Mouse (Mus musculus) thymus, postnatal 14 days (tissue): ENCODE data around the gene Mapkapk5.

Source experiments
- DNase-seq: peaks from one replicate; pipeline ENCODE4 v3.0.0; 2021

Mapkapk5 gene

GRCm38 (mm10) chr5:121545793-121546529, at the start of gene Mapkapk5:
Gene Mapkapk5 (minus strand): TSS chr5:121545905.
- DNase-seq, result peak; percentile 98

DNA sequence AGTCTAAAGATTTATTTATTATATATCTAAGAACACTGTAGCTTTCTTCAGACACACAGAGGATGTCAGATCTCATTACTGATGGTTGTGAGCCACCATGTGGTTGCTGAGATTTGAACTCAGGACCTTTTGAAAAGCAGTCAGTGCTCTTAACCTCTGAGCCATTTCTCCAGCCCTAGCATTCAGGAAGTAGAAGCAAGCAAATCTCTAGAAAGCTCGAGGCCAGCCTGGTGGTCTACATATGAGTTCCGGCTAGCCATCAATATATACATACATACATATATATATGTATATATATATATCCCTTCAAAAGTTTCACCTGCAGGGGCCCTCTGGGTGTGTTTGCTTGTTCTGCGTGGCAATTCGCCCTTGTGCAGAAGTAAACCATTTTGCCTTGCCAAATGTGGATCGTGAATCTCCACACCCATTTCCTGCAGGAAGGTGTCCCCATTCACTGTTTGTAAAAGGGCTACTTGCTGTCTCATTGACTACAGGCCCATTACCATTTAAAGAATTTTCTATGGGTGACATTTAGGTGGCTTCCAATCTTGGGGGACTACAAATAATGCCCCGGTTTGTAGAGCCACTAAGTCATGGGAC, 49.1 kb upstream of the Mapkapk5 start:
- DNase-seq, result no peak

GRCm38 (mm10) chr5:121593451-121594401, 48.0 kb upstream of the Mapkapk5 start, which contains the start of gene Aldh2:
Gene Aldh2 (minus strand): TSS chr5:121593824.
- peak; percentile 89 for DNase-seq

DNA sequence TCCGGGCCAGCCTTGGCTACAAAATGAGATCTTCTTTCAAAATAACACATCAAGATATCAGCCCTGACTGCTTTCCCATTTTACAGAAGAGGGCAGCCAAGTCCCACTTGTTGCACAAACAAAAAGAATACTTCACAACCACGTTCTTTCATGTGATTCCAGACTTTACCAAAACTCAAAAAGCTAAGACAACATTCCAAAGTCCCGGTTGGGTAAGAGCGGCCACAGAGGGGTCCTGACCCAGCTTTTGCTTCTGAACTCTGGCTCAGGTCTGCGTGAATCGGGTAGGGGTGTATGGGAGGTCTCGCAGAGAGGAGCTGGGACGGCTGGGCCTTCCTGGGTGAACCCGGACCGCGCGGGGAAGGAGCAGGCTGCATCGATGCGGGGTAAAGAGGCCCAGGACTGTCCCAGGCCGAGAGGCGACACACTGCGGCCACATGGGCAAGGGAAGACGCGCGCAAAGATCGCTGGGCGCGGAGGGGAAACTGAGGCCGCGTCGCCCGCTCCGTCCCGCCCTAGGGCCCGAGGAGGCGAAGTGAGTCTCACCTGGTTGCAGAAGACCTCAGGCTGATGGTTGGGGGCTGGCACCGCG, 47.2 kb upstream of the Mapkapk5 start:
- no peak for DNase-seq

GRCm38 (mm10) chr5:121592064-121592815, 46.5 kb upstream of the Mapkapk5 start:
- DNase-seq, result no peak

- DNase-seq, result no peak
These were observed 45.8 kb upstream of the Mapkapk5 start for GRCm38 (mm10) chr5:121591417-121592063.

DNA sequence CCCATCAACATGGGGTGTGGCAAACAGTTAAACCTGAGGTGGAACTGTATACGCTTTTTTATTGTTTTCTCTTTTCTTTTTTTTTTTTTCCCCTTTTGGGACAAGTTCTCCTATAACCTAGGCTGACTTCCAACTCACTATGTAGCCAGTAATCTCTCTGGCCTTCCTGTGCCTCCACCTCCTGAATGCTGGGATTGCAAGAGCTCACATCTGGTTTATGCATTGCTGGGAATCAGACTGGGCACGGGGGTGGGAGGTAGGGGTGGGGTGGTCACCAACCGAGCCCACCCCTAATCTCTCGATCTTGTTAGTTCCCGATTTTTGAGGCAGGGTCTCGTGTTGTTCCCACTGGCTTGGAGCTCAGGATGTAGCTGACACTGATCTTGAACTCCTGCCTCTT, 44.2 kb upstream of the Mapkapk5 start:
- no peak for DNase-seq

GRCm38 (mm10) chr5:121586400-121587039, 40.8 kb upstream of the Mapkapk5 start:
- DNase-seq, result peak; percentile 34

DNA sequence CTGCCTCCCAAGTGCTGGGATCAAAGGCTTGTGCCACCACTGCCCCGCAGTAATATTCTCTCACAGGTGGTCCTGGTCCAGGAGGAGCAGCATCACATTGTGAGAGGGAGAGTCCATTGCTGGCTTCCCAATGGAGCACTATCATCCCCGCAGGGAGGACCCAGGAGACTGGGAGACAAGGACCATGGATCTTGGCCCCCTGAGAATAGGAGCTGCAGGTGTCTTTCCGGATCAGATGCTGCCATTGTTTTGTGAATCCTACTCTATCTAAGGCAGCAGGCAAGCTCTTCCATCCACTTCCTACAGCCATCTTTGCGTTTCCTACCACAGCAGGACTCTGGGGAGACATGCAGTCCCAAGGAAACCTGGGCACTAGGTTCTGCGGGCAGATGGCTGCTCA, 40.0 kb upstream of the Mapkapk5 start:
- no peak for DNase-seq

- DNase-seq, result no peak
These were observed 39.3 kb upstream of the Mapkapk5 start for GRCm38 (mm10) chr5:121585005-121585404.

DNA sequence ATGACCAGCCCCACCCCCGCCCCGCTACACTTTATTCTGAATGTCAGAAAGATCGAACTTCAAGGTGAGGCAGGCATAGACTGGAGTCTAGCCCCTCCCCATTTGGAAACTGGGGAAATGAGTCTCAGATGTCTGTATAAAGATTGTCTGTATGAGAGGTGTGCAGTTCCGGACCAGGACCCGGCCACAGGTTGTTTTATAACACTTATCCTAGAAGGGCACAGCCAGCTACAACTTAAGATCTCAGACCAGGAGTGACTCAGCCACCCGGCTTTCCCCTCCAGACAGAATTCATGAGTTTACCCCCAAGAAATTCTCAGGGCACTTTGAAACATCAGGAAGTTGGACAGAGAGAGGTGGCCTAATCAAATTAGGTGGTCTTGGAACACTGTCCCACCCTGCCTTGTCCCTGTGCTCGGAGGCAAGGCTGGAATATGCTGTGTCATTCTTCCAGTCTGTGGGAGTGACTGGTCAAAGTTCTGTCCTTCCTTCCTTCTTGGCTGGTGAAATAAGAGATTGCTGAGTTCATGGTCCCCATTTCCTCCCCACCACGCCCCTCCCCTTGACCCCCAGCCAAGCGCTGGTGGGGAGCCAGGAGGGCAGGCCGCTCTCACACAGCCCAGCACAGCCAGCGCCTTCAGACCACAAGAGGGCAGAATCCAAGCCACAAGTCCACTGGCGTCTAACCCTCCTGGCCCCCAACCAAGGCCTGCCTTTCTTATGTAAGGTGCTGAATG, 38.2 kb upstream of the Mapkapk5 start:
- peak; percentile 37 for DNase-seq

- DNase-seq, result no peak
These were observed 36.2 kb upstream of the Mapkapk5 start for GRCm38 (mm10) chr5:121581945-121582344.

DNA sequence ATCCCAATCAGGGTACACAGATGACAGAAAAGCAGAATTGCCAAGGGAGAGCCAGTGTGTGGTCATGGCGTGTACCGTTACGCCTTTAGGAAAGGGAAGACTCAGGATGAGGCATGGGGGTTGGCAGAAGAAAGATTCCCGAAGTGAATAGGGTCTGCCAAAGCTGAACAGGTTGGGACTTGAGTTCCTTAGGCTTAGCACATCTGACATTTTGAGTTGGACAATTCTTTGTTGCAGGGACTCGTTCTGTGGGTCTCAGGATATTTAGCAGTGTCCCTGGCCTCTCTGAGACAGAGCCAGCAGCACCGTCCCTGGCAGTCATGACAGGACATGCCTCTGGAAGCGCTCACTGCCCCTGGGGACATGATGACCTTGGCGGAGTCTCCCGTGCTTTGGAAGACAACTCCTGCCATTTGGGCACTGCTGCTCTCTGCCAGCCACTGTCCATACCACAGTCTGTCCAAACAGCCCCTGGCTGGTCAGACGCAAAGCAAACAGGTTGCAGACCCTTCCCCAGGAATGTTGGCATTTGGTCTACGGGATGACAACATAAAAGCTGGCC, 31.3 kb upstream of the Mapkapk5 start:
- DNase-seq, result no peak

DNA sequence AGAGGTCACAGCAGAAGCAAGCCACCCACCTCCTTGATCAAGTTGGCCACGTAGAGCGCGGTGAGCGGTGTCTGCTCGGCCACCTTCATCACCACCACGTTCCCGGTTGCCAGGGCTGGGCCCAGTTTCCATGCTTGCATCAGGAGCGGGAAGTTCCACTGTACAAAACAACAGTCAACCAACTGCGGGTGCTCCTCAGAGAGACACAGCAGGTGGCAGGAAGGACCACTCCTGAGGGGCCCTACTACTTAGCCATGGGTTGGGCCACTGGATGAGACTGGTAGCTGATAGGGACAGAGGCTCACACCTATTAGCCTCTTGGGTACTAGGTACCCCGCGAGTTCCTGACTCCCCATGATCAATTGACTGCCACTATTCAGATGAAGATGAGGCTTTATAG, 30.2 kb upstream of the Mapkapk5 start:
- DNase-seq, result no peak

DNA sequence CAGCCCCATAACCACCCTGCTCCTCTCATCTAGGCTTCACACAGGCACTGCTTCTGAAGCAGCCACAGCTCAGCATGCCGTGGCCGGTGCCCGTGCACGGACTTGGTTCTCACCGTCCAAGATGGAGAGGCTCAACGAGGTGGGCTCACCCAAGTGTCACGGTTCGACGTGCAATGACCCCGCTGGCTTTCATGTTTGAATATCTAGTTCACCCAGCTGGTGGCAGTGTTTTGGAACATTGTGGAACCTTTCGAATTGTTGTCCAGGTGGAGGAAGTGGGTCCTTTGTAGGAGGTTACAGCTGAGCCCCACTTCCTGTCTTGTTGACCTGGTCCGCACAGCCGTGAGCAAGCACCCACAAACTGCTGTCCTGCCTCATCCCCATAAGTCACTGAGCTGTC, 28.4 kb upstream of the Mapkapk5 start:
- DNase-seq, result peak; percentile 65

DNA sequence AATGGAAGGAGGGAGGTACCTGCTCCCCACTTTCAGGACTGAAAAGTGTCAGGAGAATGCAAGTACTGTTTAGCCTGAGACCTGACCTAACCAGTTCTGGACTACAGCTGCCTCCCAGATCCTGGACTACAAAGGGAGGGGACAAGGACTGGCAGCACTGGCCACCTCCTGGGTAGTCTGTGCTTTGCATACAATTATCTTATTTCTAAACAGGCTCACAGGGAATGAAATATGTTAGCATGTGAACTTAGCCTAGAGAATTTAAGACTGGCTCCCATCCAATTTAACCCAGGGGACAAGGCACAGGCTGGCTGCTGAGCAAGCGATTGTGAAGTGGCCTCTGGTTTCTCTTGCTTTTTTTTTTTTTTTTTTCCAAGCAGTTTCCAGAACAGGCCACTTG, 25.1 kb upstream of the Mapkapk5 start:
- no peak for DNase-seq

DNA sequence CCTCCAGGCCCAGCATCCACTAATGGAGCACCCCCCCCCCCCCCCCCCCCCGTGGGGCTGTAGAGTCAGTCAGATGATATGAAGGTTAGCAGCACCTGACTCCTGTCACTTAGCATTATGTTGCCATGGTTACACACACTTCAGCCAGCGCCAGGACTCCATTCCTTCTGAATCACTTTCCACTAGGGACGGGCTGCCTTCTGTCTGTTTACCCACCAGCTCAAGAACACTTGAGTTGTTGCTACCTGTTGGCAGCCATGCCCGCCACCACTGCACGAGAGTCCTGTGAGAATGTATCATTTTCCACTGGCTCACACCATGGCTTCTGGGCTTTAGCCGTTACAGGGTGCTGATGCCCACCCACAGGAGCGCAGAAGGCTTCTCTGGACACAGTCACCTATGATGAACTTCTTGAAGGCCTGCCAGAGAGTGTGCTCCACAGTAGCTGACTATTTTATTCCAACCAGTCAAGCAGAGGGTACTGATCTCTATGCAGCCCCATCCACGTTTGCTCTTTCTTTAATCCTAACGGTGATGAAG, 24.2 kb upstream of the Mapkapk5 start:
- DNase-seq, result no peak

GRCm38 (mm10) chr5:121566035-121566681, 20.5 kb upstream of the Mapkapk5 start:
- no peak for DNase-seq

- peak; percentile 95 for DNase-seq
These were observed 18.8 kb upstream of the Mapkapk5 start for GRCm38 (mm10) chr5:121564468-121564895.
